Mouse (Mus musculus) liver, embryonic 16.5 days (tissue): ENCODE measurements at regions not wholly inside any gene's neighbourhood (a gene's known extent, or its start where the extent isn't known, plus 50 kb on each side); places are given as distances from the start of the nearest gene placed in this dataset.
A peak's percentile ranks its signal among the peaks of the same experiment; 100 is the strongest.

Source experiments
- ATAC-seq: fragments of 200-750 bp; cut with Nextera tagmentation; 2 replicates; pipeline ENCODE4 v1.8.0; 2017; ENCODE audit warnings: low read depth, mild to moderate bottlenecking, moderate number of reproducible peaks, moderate library complexity
- H3K27ac ChIP-seq: fragments of 300-500 bp; sonication (generic); 2 replicates; pipeline ENCODE4 v1.5.1; 2014; ENCODE audit warnings: mild to moderate bottlenecking, low read length
- H3K27me3 ChIP-seq: fragments of 300-500 bp; sonication (generic); 2 replicates; pipeline ENCODE4 v1.6.1; 2014; ENCODE audit warnings: low read depth, low read length, mixed read lengths; ENCODE audit not compliant: control insufficient read depth, insufficient read depth
- H3K36me3 ChIP-seq: fragments of 300-500 bp; sonication (generic); 2 replicates; pipeline ENCODE4 v1.6.1; 2014; ENCODE audit warnings: mild to moderate bottlenecking; ENCODE audit not compliant: control insufficient read depth, insufficient read depth
- H3K4me1 ChIP-seq: fragments of 300-500 bp; sonication (generic); 2 replicates; pipeline ENCODE4 v1.6.1; 2014; ENCODE audit warnings: low read depth, low read length, mixed read lengths; ENCODE audit not compliant: control insufficient read depth
- H3K4me2 ChIP-seq: fragments of 300-500 bp; sonication (generic); 2 replicates; pipeline ENCODE4 v1.6.1; 2014; ENCODE audit warnings: low read depth, low read length, mixed read lengths
- H3K4me3 ChIP-seq: fragments of 300-500 bp; sonication (generic); 2 replicates; pipeline ENCODE4 v1.5.1; 2014; ENCODE audit warnings: low read depth, mild to moderate bottlenecking, low read length
- H3K9ac ChIP-seq: fragments of 300-500 bp; sonication (generic); 2 replicates; pipeline ENCODE4 v1.6.1; 2014; ENCODE audit warnings: low read depth, low read length
- H3K9me3 ChIP-seq: fragments of 300-500 bp; sonication (generic); replicated peaks from 2 replicates; pipeline ENCODE4 v1.6.1; 2016; ENCODE audit warnings: low read length; ENCODE audit not compliant: control insufficient read depth
- WGBS: fragments of 180-500 bp; shearing (Covaris S2); extraction: QIAGEN DNeasy Blood & Tissue Kit; methylation state at CpG from one replicate; pipeline ENCODE4 v1.1.7; 2014; ENCODE audit not compliant: insufficient replicate concordance; 5-methylcytosine and 5-hydroxymethylcytosine counted together

GRCm38 (mm10) chr6:147745690-147746089, 270.1 kb downstream of the Ccdc91 start:
- Histone ChIP-seq H3K27ac (no peak overlapping the region), H3K36me3 (no peaks in the 10 kb centered on the region), H3K9me3 (no peaks in the 10 kb centered on the region), H3K4me2 (no peak overlapping the region), H3K9ac (no peak overlapping the region), H3K27me3 (no peaks in the 10 kb centered on the region), H3K4me3 (no peak overlapping the region), H3K4me1 (no peaks in the 10 kb centered on the region)
- 44% methylated on average over 2 of the region's 2 CpGs for WGBS
- no peak for ATAC-seq

- H3K4me1 ChIP-seq = no peaks in the 10 kb centered on the region
- no peak overlapping the region for H3K4me3 ChIP-seq
- H3K9me3 ChIP-seq = no peaks in the 10 kb centered on the region
- no peak overlapping the region for H3K27ac ChIP-seq
- H3K27me3 ChIP-seq = no peaks in the 10 kb centered on the region
- H3K4me2 ChIP-seq = no peak overlapping the region
- no peak overlapping the region for H3K9ac ChIP-seq
- no peak for ATAC-seq
- no peaks in the 10 kb centered on the region for H3K36me3 ChIP-seq
Observed at GRCm38 (mm10) chr6:147747945-147748344, 272.3 kb downstream of the Ccdc91 start.

- H3K9ac ChIP-seq = no peak overlapping the region
- no peaks in the 10 kb centered on the region for H3K4me1 ChIP-seq
- peak; percentile 53 for ATAC-seq
- no peak overlapping the region for H3K27ac ChIP-seq
- WGBS = 28% methylated on average over 2 of the region's 2 CpGs
- no peaks in the 10 kb centered on the region for H3K27me3 ChIP-seq
- H3K9me3 ChIP-seq = no peaks in the 10 kb centered on the region
- no peaks in the 10 kb centered on the region for H3K36me3 ChIP-seq
- H3K4me3 ChIP-seq = no peak overlapping the region
- H3K4me2 ChIP-seq = no peak overlapping the region
Observed at GRCm38 (mm10) chr6:147752301-147752700, 276.7 kb downstream of the Ccdc91 start.

GRCm38 (mm10) chr6:147753828-147754227, 278.2 kb downstream of the Ccdc91 start:
- H3K36me3 ChIP-seq = no peaks in the 10 kb centered on the region
- no peaks in the 10 kb centered on the region for H3K27me3 ChIP-seq
- no peaks in the 10 kb centered on the region for H3K4me1 ChIP-seq
- ATAC-seq = no peak
- H3K27ac ChIP-seq = no peak overlapping the region
- H3K4me2 ChIP-seq = no peak overlapping the region
- H3K4me3 ChIP-seq = no peak overlapping the region
- no peak overlapping the region for H3K9ac ChIP-seq
- H3K9me3 ChIP-seq = no peaks in the 10 kb centered on the region
- 50% methylated on average over 2 of the region's 2 CpGs for WGBS

- H3K36me3 ChIP-seq = no peaks in the 10 kb centered on the region
- H3K4me3 ChIP-seq = no peak overlapping the region
- H3K4me2 ChIP-seq = no peak overlapping the region
- 61% methylated on average over 7 of the region's 7 CpGs for WGBS
- H3K9me3 ChIP-seq = no peaks in the 10 kb centered on the region
- no peak for ATAC-seq
- no peak overlapping the region for H3K27ac ChIP-seq
- no peaks in the 10 kb centered on the region for H3K27me3 ChIP-seq
- H3K9ac ChIP-seq = no peak overlapping the region
- H3K4me1 ChIP-seq = no peaks in the 10 kb centered on the region
Observed at GRCm38 (mm10) chr6:147755750-147756523, 280.3 kb downstream of the Ccdc91 start.

GRCm38 (mm10) chr6:147759485-147759884, 283.9 kb downstream of the Ccdc91 start:
- ATAC-seq = 0 out of 2 replicates have a peak, but pooled peaks have one; percentile 19
- no peaks in the 10 kb centered on the region for H3K36me3 ChIP-seq
- H3K4me1 ChIP-seq = no peaks in the 10 kb centered on the region

GRCm38 (mm10) chr6:147760113-147760512, 284.5 kb downstream of the Ccdc91 start:
- Histone ChIP-seq H3K9me3 (no peaks in the 10 kb centered on the region), H3K9ac (no peak overlapping the region), H3K4me3 (no peak overlapping the region), H3K4me2 (no peak overlapping the region), H3K27ac (no peak overlapping the region), H3K4me1 (no peaks in the 10 kb centered on the region), H3K36me3 (no peaks in the 10 kb centered on the region), H3K27me3 (no peaks in the 10 kb centered on the region)
- WGBS = 41% methylated on average over 2 of the region's 2 CpGs
- 0 out of 2 replicates have a peak, but pooled peaks have one; percentile 50 for ATAC-seq

More at GRCm38 (mm10) chr6:147759485-147759884, 283.9 kb downstream of the Ccdc91 start:
- 35% methylated on average over 7 of the region's 7 CpGs for WGBS
- Histone ChIP-seq H3K27ac (no peak overlapping the region), H3K9ac (no peak overlapping the region), H3K4me2 (no peak overlapping the region), H3K9me3 (no peaks in the 10 kb centered on the region), H3K27me3 (no peaks in the 10 kb centered on the region), H3K4me3 (no peak overlapping the region)

GRCm38 (mm10) chr6:147765241-147765640, 281.8 kb upstream of the Far2 start:
- no peak overlapping the region for H3K4me3 ChIP-seq
- WGBS = 49% methylated on average over 1 of the region's 1 CpGs
- no peaks in the 10 kb centered on the region for H3K36me3 ChIP-seq
- no peaks in the 10 kb centered on the region for H3K4me1 ChIP-seq
- H3K4me2 ChIP-seq = no peak overlapping the region
- H3K27me3 ChIP-seq = no peaks in the 10 kb centered on the region
- H3K9ac ChIP-seq = no peak overlapping the region
- H3K9me3 ChIP-seq = no peaks in the 10 kb centered on the region
- no peak for ATAC-seq
- no peak overlapping the region for H3K27ac ChIP-seq

- H3K4me3 ChIP-seq = no peak overlapping the region
- H3K4me2 ChIP-seq = no peak overlapping the region
- no peak overlapping the region for H3K9ac ChIP-seq
- no peak overlapping the region for H3K27ac ChIP-seq
- H3K4me1 ChIP-seq = no peaks in the 10 kb centered on the region
- H3K9me3 ChIP-seq = no peaks in the 10 kb centered on the region
- ATAC-seq = no peak
- no peaks in the 10 kb centered on the region for H3K27me3 ChIP-seq
- H3K36me3 ChIP-seq = no peaks in the 10 kb centered on the region
- 63% methylated on average over 5 of the region's 5 CpGs for WGBS
Observed at GRCm38 (mm10) chr6:147769180-147769579, 277.9 kb upstream of the Far2 start.
